Mouse (Mus musculus): ENCODE data around the gene Nufip1.

DNA sequence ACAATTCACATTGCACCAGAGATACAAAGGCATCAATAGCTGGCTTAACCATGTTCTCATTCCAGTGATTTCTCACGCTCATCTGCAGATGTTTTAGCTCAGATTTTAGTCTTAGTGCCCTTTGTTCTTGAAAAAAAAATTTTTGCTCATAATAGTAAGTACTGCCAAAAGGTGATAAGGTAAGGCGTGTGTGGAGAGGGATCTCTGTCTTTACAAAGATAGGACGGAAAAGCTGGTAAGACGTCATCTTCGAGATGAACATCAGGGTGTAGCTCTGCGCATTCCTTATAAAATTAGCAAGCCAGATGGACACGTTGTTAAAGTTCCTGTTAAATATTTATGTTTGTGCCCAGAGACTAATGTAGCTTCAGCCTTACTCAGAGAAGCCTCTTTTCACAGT lies 35.2 kb downstream of the Nufip1 start:
- TF ChIP-seq ZC3H11A (IDR thresholded peaks at IDR 0.05; ENCODE audit: low read depth, low read length) (no peak), SIN3A (IDR thresholded peaks at IDR 0.05; ENCODE audit: low read length) (peak; percentile 76), RCOR1 (IDR thresholded peaks at IDR 0.05; ENCODE audit: low read depth, low read length) (peak; percentile 96), NELFE (IDR thresholded peaks at IDR 0.05; ENCODE audit: low read depth, low read length) (no peak), CTCF (IDR thresholded peaks at IDR 0.05 in 2 of 3, conservative IDR thresholded peaks at IDR 0.05 in 1 of 3; ENCODE audit: control insufficient read depth in 1 of 3, insufficient read depth in 1 of 3, low read depth in 2 of 3, low read length in 3 of 3, poor library complexity in 1 of 3, severe bottlenecking in 1 of 3) (no peak), ELF1 (IDR thresholded peaks at IDR 0.05; ENCODE audit: low read depth, low read length) (0 out of 2 replicates have a peak, but pooled peaks have one; percentile 10), ZKSCAN1 (IDR thresholded peaks at IDR 0.05; ENCODE audit: low read depth, low read length) (no peak), POLR2A (IDR thresholded peaks at IDR 0.05; ENCODE audit: control insufficient read depth in 1 of 2, insufficient read depth in 1 of 2, low read depth in 1 of 2, low read length in 2 of 2, poor library complexity in 1 of 2) (no peak), GATA1 (IDR thresholded peaks at IDR 0.05; ENCODE audit: low read depth, low read length) (peak; percentile 91), EP300 (IDR thresholded peaks at IDR 0.05; ENCODE audit: low read depth in 1 of 2, low read length in 2 of 2) (peak; percentile 86 to 94), TBP (IDR thresholded peaks at IDR 0.05; ENCODE audit: low read depth, low read length) (no peak), E2F4 (IDR thresholded peaks at IDR 0.05; ENCODE audit: borderline replicate concordance, low read depth, low read length) (no peak)

Measured in MEL (cell line).